Mouse (Mus musculus): ENCODE measurements around the gene Uxt. TPM values are rescaled to one million over a fixed set of nuclear protein-coding genes. Genes with fewer than 3 reads are reported as not detected.

The Uxt gene
- polyA plus RNA-seq (2014; fragmentation: Nextera tagmentation; extraction: Ambion mirVana): 56.2 and 62.6 TPM in 2 replicates

- no peaks in the 10 kb centered on the region for H3K27me3 ChIP-seq (ENCODE audit: control insufficient read depth, insufficient read depth, low read length)
- DNase-seq (ENCODE audit: low spot score): peak; percentile 90
- H3K27ac ChIP-seq (ENCODE audit: low read depth, low read length): no peak within 1 kb of the TSS
- WGBS: 20% methylated on average over 57 of the region's 57 CpGs
- H3K4me1 ChIP-seq (replicated peaks; ENCODE audit: control insufficient read depth, insufficient read depth, low read length): no peaks in the 10 kb centered on the region
- peak; percentile 97 for ATAC-seq (replicated peaks; ENCODE audit: low FRiP score)
- H3K36me3 ChIP-seq (ENCODE audit: control insufficient read depth, insufficient read depth, low read length): no peaks in the 10 kb centered on the region
- no peaks in the 10 kb centered on the region for H3K9me3 ChIP-seq (ENCODE audit: control insufficient read depth, low read length)
- peak within 1 kb of the TSS; percentile 43 for H3K4me3 ChIP-seq (ENCODE audit: low read depth, low read length)
- H3K4me2 ChIP-seq (ENCODE audit: low read depth, low read length, severe bottlenecking): peak within 1 kb of the TSS; percentile 43
- peak within 1 kb of the TSS; percentile 55 for H3K9ac ChIP-seq (ENCODE audit: low read length)
These were observed at the start of gene Uxt for GRCm38 (mm10) chrX:20961477-20962378. Gene Uxt (minus strand): TSS chrX:20962017.

DNA sequence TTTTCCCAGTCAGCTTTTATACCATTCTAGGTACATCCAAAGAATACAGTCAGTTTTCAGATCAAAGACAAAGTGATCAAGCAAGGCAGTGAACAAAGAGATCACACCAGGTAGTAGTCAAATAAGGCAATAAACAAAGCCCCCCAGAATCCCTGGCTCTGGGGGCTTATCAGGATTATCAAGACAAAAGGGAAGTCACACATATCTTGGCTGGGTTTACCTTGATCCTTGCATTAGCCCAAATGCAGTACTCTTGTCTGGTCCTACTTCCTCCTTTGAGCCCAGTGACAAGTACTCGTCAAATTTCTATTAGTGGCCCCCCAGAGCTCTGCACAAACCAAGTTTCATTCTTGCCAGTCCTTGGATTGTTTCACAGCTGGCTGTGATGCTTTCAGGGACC lies 19.1 kb upstream of the Uxt start:
- WGBS: 78% methylated on average over 1 of the region's 1 CpGs
- Histone ChIP-seq H3K36me3 (ENCODE audit: control insufficient read depth, insufficient read depth, low read length) (no peaks in the 10 kb centered on the region), H3K4me3 (ENCODE audit: low read depth, low read length) (no peak overlapping the region), H3K9ac (ENCODE audit: low read length) (no peak overlapping the region), H3K4me2 (ENCODE audit: low read depth, low read length, severe bottlenecking) (no peak overlapping the region), H3K27me3 (ENCODE audit: control insufficient read depth, insufficient read depth, low read length) (no peaks in the 10 kb centered on the region), H3K27ac (ENCODE audit: low read depth, low read length) (no peak overlapping the region), H3K9me3 (ENCODE audit: control insufficient read depth, low read length) (no peaks in the 10 kb centered on the region), H3K4me1 (replicated peaks; ENCODE audit: control insufficient read depth, insufficient read depth, low read length) (no peaks in the 10 kb centered on the region)
- DNase-seq (ENCODE audit: low spot score) (no peak), ATAC-seq (replicated peaks; ENCODE audit: low FRiP score) (no peak)

DNA sequence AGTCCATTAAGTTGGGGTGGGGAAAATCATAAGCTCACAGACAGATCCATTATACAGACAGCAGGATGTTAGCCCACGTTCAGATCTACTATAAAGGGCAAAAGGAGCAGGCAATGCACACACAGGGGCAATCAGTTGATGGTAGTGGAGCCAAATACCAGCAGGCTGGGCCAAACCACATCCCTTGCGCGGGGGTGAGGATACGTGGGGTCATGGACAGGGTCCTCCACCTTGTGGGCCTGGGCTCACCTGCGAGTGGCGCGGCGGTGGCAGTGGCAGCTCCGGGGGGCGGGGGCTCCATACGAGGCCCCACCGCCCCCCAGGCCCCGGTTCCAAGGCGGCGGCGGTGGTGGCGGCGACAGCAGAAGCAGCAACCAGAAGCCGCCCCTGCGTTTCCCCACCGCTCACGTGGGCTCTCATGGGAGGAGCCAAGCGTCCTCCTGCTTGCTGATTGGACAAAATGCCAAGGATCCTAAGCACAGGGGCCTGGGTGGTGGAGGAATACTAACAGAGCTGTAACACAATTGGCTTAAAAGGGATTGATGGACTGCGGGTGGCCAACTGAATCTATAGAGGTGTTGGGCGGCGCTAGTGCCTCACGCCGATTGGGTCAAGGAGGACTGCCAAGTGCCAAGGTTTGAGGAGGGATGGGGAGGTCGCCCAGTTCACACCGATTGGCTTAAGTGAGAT lies 11.5 kb downstream of the Uxt start, which contains the start of gene Elk1:
Elk1 (minus strand) TSS at position 418 of the 690 bp plus-strand sequence.
- ATAC-seq (replicated peaks; ENCODE audit: low FRiP score): peak; percentile 98
- WGBS: 23% methylated on average over 26 of the region's 30 CpGs
- H3K4me2 ChIP-seq (ENCODE audit: low read depth, low read length, severe bottlenecking): peak within 1 kb of the TSS; percentile 49

DNA sequence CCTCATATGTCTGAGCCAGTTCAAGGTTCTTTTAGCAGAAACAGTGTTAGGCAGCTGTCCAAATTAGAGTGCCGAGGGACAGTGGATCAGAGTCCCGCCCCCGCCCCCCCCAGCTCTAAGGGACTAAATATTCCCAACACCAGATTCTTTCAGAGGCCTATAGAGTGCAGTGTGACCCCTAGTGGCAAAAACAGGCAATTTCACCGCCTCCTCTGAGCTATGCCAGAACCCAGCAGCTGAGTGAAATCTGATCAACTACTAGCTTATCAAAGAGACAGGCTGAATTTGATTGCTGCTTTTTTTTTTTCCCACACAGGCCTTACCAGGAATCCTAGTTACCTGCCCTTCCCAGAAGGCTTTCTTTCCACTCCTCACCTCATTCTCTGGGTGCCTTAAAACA lies 15.8 kb downstream of the Uxt start:
- H3K4me2 ChIP-seq (ENCODE audit: low read depth, low read length, severe bottlenecking): no peak overlapping the region
- ATAC-seq (replicated peaks; ENCODE audit: low FRiP score) (no peak), DNase-seq (ENCODE audit: low spot score) (peak; percentile 54)
- H3K4me1 ChIP-seq (replicated peaks; ENCODE audit: control insufficient read depth, insufficient read depth, low read length): no peaks in the 10 kb centered on the region
- no peak overlapping the region for H3K4me3 ChIP-seq (ENCODE audit: low read depth, low read length)
- no peaks in the 10 kb centered on the region for H3K9me3 ChIP-seq (ENCODE audit: control insufficient read depth, low read length)
- WGBS: 17% methylated on average over 4 of the region's 4 CpGs
- no peaks in the 10 kb centered on the region for H3K36me3 ChIP-seq (ENCODE audit: control insufficient read depth, insufficient read depth, low read length)
- no peaks in the 10 kb centered on the region for H3K27me3 ChIP-seq (ENCODE audit: control insufficient read depth, insufficient read depth, low read length)
- no peak overlapping the region for H3K9ac ChIP-seq (ENCODE audit: low read length)
- H3K27ac ChIP-seq (ENCODE audit: low read depth, low read length): no peak overlapping the region

More for the DNA sequence above, 11.5 kb downstream of the Uxt start, which contains the start of gene Elk1:
- peak within 1 kb of the TSS; percentile 60 for H3K9ac ChIP-seq (ENCODE audit: low read length)
- DNase-seq (ENCODE audit: low spot score): peak; percentile 87
- no peaks in the 10 kb centered on the region for H3K4me1 ChIP-seq (replicated peaks; ENCODE audit: control insufficient read depth, insufficient read depth, low read length)
- no peaks in the 10 kb centered on the region for H3K36me3 ChIP-seq (ENCODE audit: control insufficient read depth, insufficient read depth, low read length)
- H3K9me3 ChIP-seq (ENCODE audit: control insufficient read depth, low read length): no peaks in the 10 kb centered on the region
- peak within 1 kb of the TSS; percentile 48 for H3K4me3 ChIP-seq (ENCODE audit: low read depth, low read length)
- H3K27ac ChIP-seq (ENCODE audit: low read depth, low read length): no peak within 1 kb of the TSS
- H3K27me3 ChIP-seq (ENCODE audit: control insufficient read depth, insufficient read depth, low read length): no peaks in the 10 kb centered on the region

- DNase-seq (ENCODE audit: low spot score) (no peak), ATAC-seq (replicated peaks; ENCODE audit: low FRiP score) (no peak)
- Histone ChIP-seq H3K27ac (ENCODE audit: low read depth, low read length) (no peak overlapping the region), H3K9ac (ENCODE audit: low read length) (no peak overlapping the region), H3K4me2 (ENCODE audit: low read depth, low read length, severe bottlenecking) (no peak overlapping the region), H3K27me3 (ENCODE audit: control insufficient read depth, insufficient read depth, low read length) (no peaks in the 10 kb centered on the region), H3K9me3 (ENCODE audit: control insufficient read depth, low read length) (no peaks in the 10 kb centered on the region), H3K4me1 (replicated peaks; ENCODE audit: control insufficient read depth, insufficient read depth, low read length) (no peaks in the 10 kb centered on the region), H3K36me3 (ENCODE audit: control insufficient read depth, insufficient read depth, low read length) (no peaks in the 10 kb centered on the region), H3K4me3 (ENCODE audit: low read depth, low read length) (no peak overlapping the region)
- WGBS: 86% methylated on average over 1 of the region's 1 CpGs
These were observed 29.9 kb downstream of the Uxt start for GRCm38 (mm10) chrX:20931963-20932362.

- no peaks in the 10 kb centered on the region for H3K36me3 ChIP-seq (ENCODE audit: control insufficient read depth, insufficient read depth, low read length)
- no peaks in the 10 kb centered on the region for H3K27me3 ChIP-seq (ENCODE audit: control insufficient read depth, insufficient read depth, low read length)
- ATAC-seq (replicated peaks; ENCODE audit: low FRiP score): no peak
- no peak within 1 kb of the TSS for H3K27ac ChIP-seq (ENCODE audit: low read depth, low read length)
- WGBS: 83% methylated on average over 1 of the region's 1 CpGs
- H3K9ac ChIP-seq (ENCODE audit: low read length): no peak within 1 kb of the TSS
- no peak within 1 kb of the TSS for H3K4me2 ChIP-seq (ENCODE audit: low read depth, low read length, severe bottlenecking)
- no peak within 1 kb of the TSS for H3K4me3 ChIP-seq (ENCODE audit: low read depth, low read length)
- no peaks in the 10 kb centered on the region for H3K4me1 ChIP-seq (replicated peaks; ENCODE audit: control insufficient read depth, insufficient read depth, low read length)
- DNase-seq (ENCODE audit: low spot score): no peak
- H3K9me3 ChIP-seq (ENCODE audit: control insufficient read depth, low read length): no peaks in the 10 kb centered on the region
These were observed 30.5 kb downstream of the Uxt start, which contains the start of gene Cfp for GRCm38 (mm10) chrX:20931364-20931763. Gene Cfp (minus strand): TSS chrX:20931555.

DNA sequence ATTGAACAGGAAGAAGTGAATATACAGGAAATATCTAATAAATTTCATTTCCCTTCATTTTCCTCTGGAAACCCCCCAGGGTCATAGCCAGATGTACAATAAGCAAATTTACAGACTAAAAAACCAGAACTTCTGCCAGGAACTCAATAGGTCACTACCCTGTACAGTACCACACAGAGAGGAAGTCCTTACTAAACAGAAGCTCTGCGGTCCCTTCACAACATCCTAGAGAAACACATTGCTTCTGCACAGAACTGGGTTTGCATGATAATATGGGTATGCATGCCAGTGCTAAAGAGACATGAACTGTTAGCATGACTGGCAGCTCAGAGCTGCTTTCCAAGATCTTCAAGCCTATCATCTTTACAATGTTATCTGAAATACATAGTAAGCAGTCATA lies 32.0 kb downstream of the Uxt start:
- DNase-seq (ENCODE audit: low spot score): no peak

GRCm38 (mm10) chrX:20924976-20925375 lies 36.8 kb downstream of the Uxt start:
- Histone ChIP-seq H3K27ac (ENCODE audit: low read depth, low read length) (no peak overlapping the region), H3K9me3 (ENCODE audit: control insufficient read depth, low read length) (no peaks in the 10 kb centered on the region), H3K4me2 (ENCODE audit: low read depth, low read length, severe bottlenecking) (no peak overlapping the region), H3K4me3 (ENCODE audit: low read depth, low read length) (no peak overlapping the region), H3K4me1 (replicated peaks; ENCODE audit: control insufficient read depth, insufficient read depth, low read length) (no peaks in the 10 kb centered on the region), H3K27me3 (ENCODE audit: control insufficient read depth, insufficient read depth, low read length) (no peaks in the 10 kb centered on the region), H3K36me3 (ENCODE audit: control insufficient read depth, insufficient read depth, low read length) (no peaks in the 10 kb centered on the region), H3K9ac (ENCODE audit: low read length) (no peak overlapping the region)
- DNase-seq (ENCODE audit: low spot score) (no peak), ATAC-seq (replicated peaks; ENCODE audit: low FRiP score) (no peak)

More for the DNA sequence above, 32.0 kb downstream of the Uxt start:
- 91% methylated on average over 1 of the region's 1 CpGs for WGBS
- Histone ChIP-seq H3K4me3 (ENCODE audit: low read depth, low read length) (no peak overlapping the region), H3K9ac (ENCODE audit: low read length) (no peak overlapping the region), H3K27ac (ENCODE audit: low read depth, low read length) (no peak overlapping the region), H3K9me3 (ENCODE audit: control insufficient read depth, low read length) (no peaks in the 10 kb centered on the region), H3K4me1 (replicated peaks; ENCODE audit: control insufficient read depth, insufficient read depth, low read length) (no peaks in the 10 kb centered on the region), H3K36me3 (ENCODE audit: control insufficient read depth, insufficient read depth, low read length) (no peaks in the 10 kb centered on the region), H3K4me2 (ENCODE audit: low read depth, low read length, severe bottlenecking) (no peak overlapping the region), H3K27me3 (ENCODE audit: control insufficient read depth, insufficient read depth, low read length) (no peaks in the 10 kb centered on the region)
- ATAC-seq (replicated peaks; ENCODE audit: low FRiP score): no peak
